Mouse (Mus musculus) cerebellum, adult 2 months (tissue): ENCODE measurements at regions not wholly inside any gene's neighbourhood (a gene's known extent, or its start where the extent isn't known, plus 50 kb on each side); places are given as distances from the start of the nearest gene placed in this dataset.

Experiments used
- DNase-seq, 2 experiments: peaks; one replicate each; pipeline ENCODE4 v3.0.0; 2021
- H3K27ac ChIP-seq: fragments of 200-500 bp; 2 replicates; pipeline ENCODE4 v1.5.1; 2012; ENCODE audit warnings: low read length, control low read depth, inconsistent platforms; ENCODE audit not compliant: insufficient read depth
- H3K27me3 ChIP-seq: fragments of 200-500 bp; 2 replicates; pipeline ENCODE4 v1.6.1; 2012; ENCODE audit warnings: inconsistent platforms, mild to moderate bottlenecking, low read length, moderate library complexity; ENCODE audit not compliant: control insufficient read depth, insufficient read depth
- H3K4me1 ChIP-seq: fragments of 200-500 bp; 2 replicates; pipeline ENCODE4 v1.6.1; 2011; ENCODE audit warnings: low read length; ENCODE audit not compliant: control insufficient read depth, insufficient read depth
- H3K4me3 ChIP-seq: fragments of 200-500 bp; replicated peaks from 2 replicates; pipeline ENCODE3; 2011; ENCODE audit warnings: mild to moderate bottlenecking, low read depth, low read length, control low read depth; ENCODE audit not compliant: insufficient read depth
- CTCF ChIP-seq: fragments of 200-500 bp; IDR thresholded peaks from 2 replicates; pipeline ENCODE4 v1.5.1; 2011; ENCODE audit warnings: low read depth, mild to moderate bottlenecking, control low read depth, low read length, moderate library complexity, borderline replicate concordance; ENCODE audit not compliant: insufficient read depth
- POLR2A ChIP-seq: fragments of 200-500 bp; IDR thresholded peaks from 2 replicates; pipeline ENCODE4 v1.6.1; 2011; ENCODE audit warnings: low read length, control low read depth, borderline replicate concordance; ENCODE audit not compliant: insufficient read depth
- WGBS: fragments of 180-500 bp; shearing (Covaris S2); methylation state at CpG from one replicate; pipeline ENCODE4 v1.1.7; 2018; 5-methylcytosine and 5-hydroxymethylcytosine counted together

GRCm38 (mm10) chr8:126768142-126768541 is 174.4 kb upstream of the Irf2bp2 start:
- H3K27me3 ChIP-seq, result no peaks in the 10 kb centered on the region
- DNase-seq, result no peak
- H3K4me3 ChIP-seq, result no peak overlapping the region
- TF ChIP-seq CTCF, result no peak
- TF ChIP-seq POLR2A, result no peak
- no peak overlapping the region for H3K27ac ChIP-seq
- WGBS, result 91% methylated on average over 5 of the region's 5 CpGs
- H3K4me1 ChIP-seq, result 0 out of 2 replicates have a peak, but pooled peaks cover 7% of the 10 kb centered on the region

GRCm38 (mm10) chr8:126767341-126767740 is 173.6 kb upstream of the Irf2bp2 start:
- no peak overlapping the region for H3K27ac ChIP-seq
- 85% methylated on average over 3 of the region's 3 CpGs for WGBS
- no peak overlapping the region for H3K4me3 ChIP-seq
- TF ChIP-seq POLR2A (no peak), CTCF (no peak)
- DNase-seq, result no peak
- H3K27me3 ChIP-seq, result no peaks in the 10 kb centered on the region
- H3K4me1 ChIP-seq, result 0 out of 2 replicates have a peak, but pooled peaks cover 7% of the 10 kb centered on the region

GRCm38 (mm10) chr8:126765693-126766238 is 172.0 kb upstream of the Irf2bp2 start:
- TF ChIP-seq CTCF, result no peak
- no peak for TF ChIP-seq POLR2A
- Histone ChIP-seq H3K4me1 (0 out of 2 replicates have a peak, but pooled peaks cover 7% of the 10 kb centered on the region), H3K27me3 (no peaks in the 10 kb centered on the region), H3K4me3 (no peak overlapping the region), H3K27ac (no peak overlapping the region)
- DNase-seq, result no peak
- 95% methylated on average over 6 of the region's 6 CpGs for WGBS

- no peaks in the 10 kb centered on the region for H3K27me3 ChIP-seq
- DNase-seq, result no peak
- H3K27ac ChIP-seq, result no peak overlapping the region
- H3K4me1 ChIP-seq, result 0 out of 2 replicates have a peak, but pooled peaks cover 7% of the 10 kb centered on the region
- TF ChIP-seq POLR2A (no peak), CTCF (no peak)
- 54% methylated on average over 7 of the region's 7 CpGs for WGBS
- H3K4me3 ChIP-seq, result no peak overlapping the region
Measured at GRCm38 (mm10) chr8:126763600-126763999, 169.8 kb upstream of the Irf2bp2 start.

- no peak for TF ChIP-seq CTCF
- no peak for TF ChIP-seq POLR2A
- DNase-seq, result no peak
- no peaks in the 10 kb centered on the region for H3K27me3 ChIP-seq
- H3K4me1 ChIP-seq, result peaks cover 14% of the 10 kb centered on the region
- WGBS, result 89% methylated on average over 7 of the region's 7 CpGs
- H3K4me3 ChIP-seq, result no peak overlapping the region
- no peak overlapping the region for H3K27ac ChIP-seq
Measured at GRCm38 (mm10) chr8:126759711-126760110, 165.9 kb upstream of the Irf2bp2 start.

GRCm38 (mm10) chr8:126758951-126759350 is 165.2 kb upstream of the Irf2bp2 start:
- no peak for DNase-seq
- WGBS, result 94% methylated on average over 4 of the region's 4 CpGs
- no peaks in the 10 kb centered on the region for H3K27me3 ChIP-seq
- no peak for TF ChIP-seq CTCF
- no peak overlapping the region for H3K4me3 ChIP-seq
- no peak overlapping the region for H3K27ac ChIP-seq
- peaks cover 22% of the 10 kb centered on the region for H3K4me1 ChIP-seq

GRCm38 (mm10) chr8:126757951-126758757 is 164.4 kb upstream of the Irf2bp2 start:
- WGBS, result 74% methylated on average over 12 of the region's 12 CpGs
- no peak overlapping the region for H3K27ac ChIP-seq
- DNase-seq, result no peak

More at GRCm38 (mm10) chr8:126757951-126758757, 164.4 kb upstream of the Irf2bp2 start:
- no peaks in the 10 kb centered on the region for H3K27me3 ChIP-seq
- TF ChIP-seq POLR2A (no peak), CTCF (no peak)
- H3K4me3 ChIP-seq, result no peak overlapping the region
- peaks cover 22% of the 10 kb centered on the region for H3K4me1 ChIP-seq
